Comparison of ENCODE assay signal across 9 mouse cellular contexts in the genomic region with DNA sequence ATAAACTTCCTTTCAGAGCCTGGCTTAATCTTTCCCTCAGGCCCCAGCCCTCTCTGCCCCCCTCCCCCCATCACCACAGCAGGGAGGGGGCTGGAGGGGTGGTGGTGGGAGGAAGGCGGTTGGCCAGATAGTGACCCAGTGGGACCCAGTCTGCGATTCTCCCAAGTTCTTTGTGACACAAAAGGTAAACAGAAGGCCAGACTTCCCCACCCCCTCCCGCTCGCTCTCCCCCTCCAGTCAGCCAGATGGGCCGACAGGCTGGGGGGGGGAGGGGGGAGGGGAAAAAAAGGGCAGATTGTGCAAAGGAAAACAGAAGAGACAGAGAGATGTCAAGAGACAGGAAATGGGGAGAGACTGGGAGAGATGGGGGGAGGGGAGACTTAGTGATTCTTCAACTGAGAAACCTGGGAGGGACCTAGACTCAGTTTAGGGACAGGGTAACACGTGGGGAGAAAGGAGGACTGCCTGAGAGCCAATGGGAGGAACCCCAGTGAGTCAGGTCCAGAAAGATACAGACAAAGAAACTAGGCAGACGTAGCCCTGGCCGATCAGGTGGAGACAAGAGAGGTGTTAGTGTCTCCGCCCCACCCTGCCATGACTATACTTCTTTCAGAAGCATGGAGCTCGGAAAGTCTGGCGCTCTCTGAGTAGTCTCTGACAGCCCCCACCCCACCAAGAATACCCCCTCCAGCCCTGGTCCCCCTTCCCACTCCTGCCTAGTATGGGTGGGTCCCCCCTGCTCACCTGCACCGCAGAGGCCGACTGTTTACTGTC. TPM values are rescaled to one million over a fixed set of nuclear protein-coding genes. Genes with fewer than 3 reads are reported as not detected.
DNase-seq lines count a peak whose midpoint lies in the region; ATAC-seq lines count a peak whose summit lies in the region.
"Had no signal": no experiment of that assay in that cellular context is flagged by ENCODE, and none has a peak within 500 bp of the region (broad histone marks: within the 10 kb centered on the region; RNA-seq: fewer than 3 reads in every experiment).

No protein-coding gene starts in this region.

- H3K36me3 ChIP-seq in heart, embryonic 13.5 days = peaks cover 43% of the 10 kb centered on the region
- no peaks in the 10 kb centered on the region for H3K36me3 ChIP-seq in intestine, embryonic 16.5 days (ENCODE audit: control insufficient read depth, insufficient read depth, low read length)
- H3K36me3 ChIP-seq in neural tube, embryonic 11.5 days (ENCODE audit: control insufficient read depth, insufficient read depth, low read length) = no peaks in the 10 kb centered on the region; the same call in 1 of the 2 replicates

- peak overlapping the region; percentile 53 for H3K9ac ChIP-seq in heart, embryonic 13.5 days
- peak overlapping the region; percentile 57 for H3K9ac ChIP-seq in intestine, embryonic 16.5 days (ENCODE audit: low read depth, low read length)
- H3K9ac ChIP-seq in neural tube, embryonic 11.5 days (ENCODE audit: low read length) = peak overlapping the region; percentile 14

- intact Hi-C loops in heart, postnatal 36 days (cut with DNase I) = no loop called here

- peak overlapping the region; percentile 65 for H3K27ac ChIP-seq in heart, embryonic 13.5 days (replicated peaks)
- H3K27ac ChIP-seq in intestine, embryonic 16.5 days (ENCODE audit: low read length) = peak overlapping the region; percentile 80
- peak overlapping the region; percentile 70 for H3K27ac ChIP-seq in neural tube, embryonic 11.5 days (ENCODE audit: low read depth, low read length)

- H3K27me3 ChIP-seq in heart, embryonic 13.5 days (replicated peaks) = no peaks in the 10 kb centered on the region
- H3K27me3 ChIP-seq in intestine, embryonic 16.5 days (replicated peaks; ENCODE audit: control insufficient read depth, insufficient read depth, low read length) = no peaks in the 10 kb centered on the region
- H3K27me3 ChIP-seq in neural tube, embryonic 11.5 days (ENCODE audit: control insufficient read depth, insufficient read depth, low read length) = no peaks in the 10 kb centered on the region

- H3K4me2 ChIP-seq in heart, embryonic 13.5 days = peak overlapping the region; percentile 11; the same call in 1 of the 2 replicates
- H3K4me2 ChIP-seq in intestine, embryonic 16.5 days (ENCODE audit: low read depth, low read length) = peak overlapping the region; percentile 35
- H3K4me2 ChIP-seq in neural tube, embryonic 11.5 days (ENCODE audit: low read depth) = no peak overlapping the region

- ATAC-seq in heart, embryonic 13.5 days (ENCODE audit: extremely low read depth, insufficient number of reproducible peaks, low FRiP score, low TSS enrichment) = no peak
- peak; percentile 59 for ATAC-seq in intestine, embryonic 16.5 days
- peak; percentile 75 for ATAC-seq in neural tube, embryonic 11.5 days (ENCODE audit: insufficient read depth, low FRiP score, low TSS enrichment)
- ATAC-seq in CD4-positive, CD25-positive, alpha-beta regulatory T cell, adult 4 months = no peak

- DNase-seq in heart, postnatal 36 days = no peak
- peak; percentile 80 for DNase-seq in embryo, embryonic 11 days
- DNase-seq in neural tube, embryonic 11.5 days (ENCODE audit: low spot score) = peak; percentile 81
- no peak for DNase-seq in spleen, postnatal 36 days (ENCODE audit: low spot score in 2 of 2)
- DNase-seq in spleen, adult 18-20 months = no peak

- no peaks in the 10 kb centered on the region for H3K9me3 ChIP-seq in heart, embryonic 13.5 days
- no peaks in the 10 kb centered on the region for H3K9me3 ChIP-seq in intestine, embryonic 16.5 days (ENCODE audit: control insufficient read depth, low read length)
- no peaks in the 10 kb centered on the region for H3K9me3 ChIP-seq in neural tube, embryonic 11.5 days (ENCODE audit: control insufficient read depth, low read length)

- H3K4me1 ChIP-seq in heart, embryonic 13.5 days = peaks cover 43% of the 10 kb centered on the region
- H3K4me1 ChIP-seq in intestine, embryonic 16.5 days (ENCODE audit: control insufficient read depth, insufficient read depth, low read length) = peaks cover 46% of the 10 kb centered on the region
- H3K4me1 ChIP-seq in neural tube, embryonic 11.5 days (ENCODE audit: control insufficient read depth, insufficient read depth, low read length) = peaks cover 30% of the 10 kb centered on the region

- WGBS in heart, embryonic 13.5 days = 28% methylated on average over 13 of the region's 13 CpGs
- 21% methylated on average over 13 of the region's 13 CpGs for WGBS in intestine, embryonic 16.5 days
- WGBS in neural tube, embryonic 11.5 days = 13% methylated on average over 12 of the region's 13 CpGs

- no peak overlapping the region for H3K4me3 ChIP-seq in heart, embryonic 13.5 days
- no peak overlapping the region for H3K4me3 ChIP-seq in intestine, embryonic 16.5 days (ENCODE audit: low read length)
- H3K4me3 ChIP-seq in neural tube, embryonic 11.5 days (ENCODE audit: low read depth, low read length) = no peak overlapping the region
- H3K4me3 ChIP-seq: erythroblast, embryonic 14.5 days had no signal

RNA-seq across cellular contexts. Expression of gene Foxp4, which starts 36.9 kb away (rescaled TPM):
- polyA plus RNA-seq in heart, embryonic 13.5 days (2015; fragmentation: Nextera tagmentation; extraction: Ambion mirVana) = 9.0 and 9.2 TPM in 2 replicates
- 10 to 100 TPM in 1 of 2 experiments, 1 to 10 TPM in 1; 9.5 to 11.3 TPM for total RNA-seq in heart, postnatal 36 days (2021)
- polyA plus RNA-seq in intestine, embryonic 16.5 days (2015; fragmentation: Nextera tagmentation; extraction: Ambion mirVana) = 12.5 and 13.6 TPM in 2 replicates
- polyA plus RNA-seq in neural tube, embryonic 11.5 days (2014; fragmentation: Nextera tagmentation; extraction: Ambion mirVana) = 34.5 and 35.8 TPM in 2 replicates
- 1 to 10 TPM; 2.1 to 4.4 TPM for polyA plus RNA-seq in CD4-positive, CD25-positive, alpha-beta regulatory T cell, adult 4 months (2017; shearing (Covaris generic))

RNA-seq across cellular contexts. Expression of gene Mdfi, which starts 53.1 kb away (rescaled TPM):
- 11.9 and 12.5 TPM in 2 replicates for polyA plus RNA-seq in heart, embryonic 13.5 days (2015; fragmentation: Nextera tagmentation; extraction: Ambion mirVana)
- 1 to 10 TPM in 1 of 2 experiments, under 1 TPM in 1; 0.81 to 3.1 TPM for total RNA-seq in heart, postnatal 36 days (2021)
- 6.5 and 8.8 TPM in 2 replicates for polyA plus RNA-seq in intestine, embryonic 16.5 days (2015; fragmentation: Nextera tagmentation; extraction: Ambion mirVana)
- polyA plus RNA-seq in neural tube, embryonic 11.5 days (2014; fragmentation: Nextera tagmentation; extraction: Ambion mirVana) = 43.4 and 50.3 TPM in 2 replicates
- not detected for polyA plus RNA-seq in CD4-positive, CD25-positive, alpha-beta regulatory T cell, adult 4 months (2017; shearing (Covaris generic))

Comparison
In these comparisons a context has a peak if more than half of its experiments do, and no peak if none do; other contexts are left out.
1. ATAC-seq: peak in intestine, embryonic 16.5 days (single experiment) and neural tube, embryonic 11.5 days (single experiment); none in heart, embryonic 13.5 days (single experiment) and CD4-positive, CD25-positive, alpha-beta regulatory T cell, adult 4 months (single experiment).
2. DNase-seq: peak in embryo, embryonic 11 days (single experiment) and neural tube, embryonic 11.5 days (single experiment); none in heart, postnatal 36 days (0 of 2), spleen, postnatal 36 days (0 of 2) and spleen, adult 18-20 months (0 of 2).
3. Peak in every context shown above with its lines, with median percentiles within 50 percentile points of each other: H3K27ac ChIP-seq and H3K9ac ChIP-seq.